Mouse (Mus musculus) liver, embryonic 13.5 days (tissue): ENCODE data around the gene Gm17555. TPM values are rescaled to one million over a fixed set of nuclear protein-coding genes. Genes with fewer than 3 reads are reported as not detected.

Experiments
- ATAC-seq: fragments of 200-750 bp; cut with Nextera tagmentation; 2 replicates; pipeline ENCODE4 v1.8.0; 2017; ENCODE audit warnings: low read depth, mild to moderate bottlenecking, moderate number of reproducible peaks, moderate library complexity
- DNase-seq: peaks from one replicate; pipeline ENCODE4 v3.0.0; 2022
- H3K27ac ChIP-seq: fragments of 300-500 bp; sonication (generic); 2 replicates; pipeline ENCODE4 v1.5.1; 2015; ENCODE audit warnings: moderate library complexity, mild to moderate bottlenecking, inconsistent platforms
- H3K27me3 ChIP-seq: fragments of 300-500 bp; sonication (generic); 2 replicates; pipeline ENCODE4 v1.6.1; 2015; ENCODE audit warnings: mild to moderate bottlenecking, inconsistent platforms
- H3K36me3 ChIP-seq: fragments of 300-500 bp; sonication (generic); 2 replicates; pipeline ENCODE4 v1.6.1; 2015; ENCODE audit warnings: mild to moderate bottlenecking, inconsistent platforms
- H3K4me1 ChIP-seq: fragments of 300-500 bp; sonication (generic); replicated peaks from 2 replicates; pipeline ENCODE4 v1.6.1; 2015; ENCODE audit warnings: inconsistent platforms
- H3K4me2 ChIP-seq: fragments of 300-500 bp; sonication (generic); 2 replicates; pipeline ENCODE4 v1.6.1; 2015; ENCODE audit warnings: inconsistent platforms, mild to moderate bottlenecking, moderate library complexity
- H3K4me3 ChIP-seq: fragments of 300-500 bp; sonication (generic); replicated peaks from 2 replicates; pipeline ENCODE4 v1.5.1; 2015; ENCODE audit warnings: mild to moderate bottlenecking, inconsistent platforms
- H3K9ac ChIP-seq: fragments of 300-500 bp; sonication (generic); 2 replicates; pipeline ENCODE4 v1.6.1; 2015; ENCODE audit warnings: mild to moderate bottlenecking, inconsistent platforms
- H3K9me3 ChIP-seq: fragments of 300-500 bp; sonication (generic); replicated peaks from 2 replicates; pipeline ENCODE4 v1.6.1; 2016; ENCODE audit warnings: inconsistent platforms
- WGBS: fragments of 180-500 bp; shearing (Covaris S2); methylation state at CpG from one replicate; pipeline ENCODE4 v1.1.7; 2015; ENCODE audit not compliant: insufficient replicate concordance; 5-methylcytosine and 5-hydroxymethylcytosine counted together
- polyA plus RNA-seq: library from polyadenylated mRNA; unstranded; fragments of >200 nt; fragmentation: Nextera tagmentation; extraction: Ambion mirVana; gene quantifications from 2 replicates; pipeline ENCODE4 v1.2.1, GENCODE M21; 2015

Gm17555 gene
- polyA plus RNA-seq, 1 experiment from 2014 or later: not detected

- ATAC-seq: no peak
- DNase-seq: no peak
- Histone ChIP-seq H3K36me3 (no peaks in the 10 kb centered on the region), H3K27ac (no peak overlapping the region), H3K4me2 (no peak overlapping the region), H3K4me1 (no peaks in the 10 kb centered on the region), H3K4me3 (no peak overlapping the region), H3K27me3 (no peaks in the 10 kb centered on the region), H3K9ac (no peak overlapping the region), H3K9me3 (no peaks in the 10 kb centered on the region)
- WGBS: 53% methylated on average over 1 of the region's 1 CpGs
These were observed 16.8 kb downstream of the Gm17555 start for GRCm38 (mm10) chr2:126231731-126232130.

DNA sequence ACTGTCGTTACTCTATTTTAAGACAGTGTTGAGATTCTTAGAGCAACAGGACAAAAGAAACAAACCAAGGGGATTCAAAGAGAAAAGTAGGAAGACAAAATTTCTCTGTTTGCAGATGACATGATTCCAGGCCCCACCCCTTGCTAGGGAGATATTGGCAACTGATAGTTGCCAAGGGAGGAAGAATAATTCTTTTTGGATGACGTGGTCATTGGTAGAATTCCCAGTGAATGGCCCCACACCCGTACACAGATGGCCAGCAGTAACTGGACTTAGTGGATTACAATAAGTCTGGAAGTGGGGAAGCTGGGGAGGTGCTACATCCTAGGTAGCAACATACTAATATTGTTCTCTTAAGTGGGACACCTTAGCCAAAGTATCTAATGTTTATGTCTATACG, 22.0 kb downstream of the Gm17555 start:
- Histone ChIP-seq H3K27ac (no peak overlapping the region), H3K9ac (no peak overlapping the region), H3K4me3 (no peak overlapping the region), H3K4me1 (no peaks in the 10 kb centered on the region), H3K4me2 (no peak overlapping the region), H3K9me3 (no peaks in the 10 kb centered on the region), H3K36me3 (no peaks in the 10 kb centered on the region), H3K27me3 (no peaks in the 10 kb centered on the region)
- 72% methylated on average over 4 of the region's 4 CpGs for WGBS
- DNase-seq (no peak), ATAC-seq (no peak)

DNA sequence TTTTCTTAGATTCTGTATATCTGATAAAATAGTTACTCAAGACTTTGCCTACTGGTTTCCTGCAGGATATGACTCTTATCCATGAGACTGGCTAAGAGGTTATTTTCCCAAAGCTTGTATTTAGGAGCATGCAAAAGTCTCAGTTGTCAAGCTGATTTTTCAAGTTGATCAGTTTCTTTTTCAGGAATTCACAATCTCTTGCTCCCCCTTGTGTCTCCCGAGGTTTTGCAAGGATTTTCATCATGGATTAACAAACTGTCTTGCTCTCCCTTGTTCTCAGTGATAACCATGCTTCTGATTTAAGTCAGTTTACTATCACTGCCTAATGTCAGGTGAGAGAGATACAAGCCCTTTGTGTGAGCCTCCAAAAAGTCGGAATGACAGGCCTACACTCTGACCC, 30.5 kb downstream of the Gm17555 start:
- no peak for DNase-seq

GRCm38 (mm10) chr2:126248536-126248935, 33.6 kb downstream of the Gm17555 start:
- WGBS: 80% methylated on average over 2 of the region's 2 CpGs
- Histone ChIP-seq H3K27me3 (no peaks in the 10 kb centered on the region), H3K9ac (no peak overlapping the region), H3K4me2 (no peak overlapping the region), H3K4me1 (no peaks in the 10 kb centered on the region), H3K27ac (no peak overlapping the region), H3K4me3 (no peak overlapping the region), H3K9me3 (no peaks in the 10 kb centered on the region), H3K36me3 (no peaks in the 10 kb centered on the region)
- no peak for ATAC-seq
- DNase-seq: no peak

More for the DNA sequence above, 30.5 kb downstream of the Gm17555 start:
- no peak overlapping the region for H3K4me2 ChIP-seq
- no peaks in the 10 kb centered on the region for H3K4me1 ChIP-seq
- H3K4me3 ChIP-seq: no peak overlapping the region
- no peak overlapping the region for H3K9ac ChIP-seq
- H3K9me3 ChIP-seq: no peaks in the 10 kb centered on the region
- no peaks in the 10 kb centered on the region for H3K36me3 ChIP-seq
- no peaks in the 10 kb centered on the region for H3K27me3 ChIP-seq
- ATAC-seq: no peak
- 19% methylated on average over 2 of the region's 2 CpGs for WGBS
- H3K27ac ChIP-seq: no peak overlapping the region

DNA sequence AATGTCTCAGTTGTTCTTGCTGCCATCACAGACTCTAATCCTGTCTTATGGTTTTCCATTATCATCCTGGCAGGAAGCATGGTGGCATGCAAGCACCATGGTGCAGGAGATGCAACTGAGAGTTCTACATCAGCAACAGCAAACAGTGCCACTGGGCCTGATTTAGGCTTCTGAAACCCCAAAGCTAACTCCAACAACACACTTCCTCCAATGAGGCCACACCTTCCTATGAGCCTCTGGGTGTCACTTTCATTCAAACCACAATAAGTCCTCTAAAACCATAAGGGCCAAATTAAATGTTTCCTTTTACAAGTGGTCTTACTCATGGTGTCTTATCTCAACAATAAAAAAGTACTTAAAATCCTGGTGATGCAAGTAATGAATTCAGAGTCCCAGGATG, 37.3 kb downstream of the Gm17555 start:
- H3K4me2 ChIP-seq: no peak overlapping the region
- no peaks in the 10 kb centered on the region for H3K4me1 ChIP-seq
- no peaks in the 10 kb centered on the region for H3K9me3 ChIP-seq
- no peak overlapping the region for H3K27ac ChIP-seq
- H3K4me3 ChIP-seq: no peak overlapping the region
- H3K9ac ChIP-seq: no peak overlapping the region
- no peaks in the 10 kb centered on the region for H3K36me3 ChIP-seq
- DNase-seq (no peak), ATAC-seq (no peak)
- no peaks in the 10 kb centered on the region for H3K27me3 ChIP-seq

Other genes starting within 250 kb of the Gm17555 start
- 0.10 and 0.14 TPM in 2 replicates for gene Fgf7, start 180.4 kb upstream of the Gm17555 start, polyA plus RNA-seq
- gene Fam227b, start 63.1 kb upstream of the Gm17555 start, polyA plus RNA-seq: not detected in 2 replicates
- 28.5 and 30.0 TPM in 2 replicates for gene Dtwd1, start 63.0 kb upstream of the Gm17555 start, polyA plus RNA-seq